Mouse (Mus musculus) Patski (cell line): ENCODE measurements around the gene Rims3. TPM values are rescaled to one million over a fixed set of nuclear protein-coding genes. Genes with fewer than 3 reads are reported as not detected.

Source experiments
- ATAC-seq: fragments of 100-300 bp; one replicate; pipeline ENCODE4 v1.8.0; 2021
- CTCF ChIA-PET: fragments of 350-600 bp; sonication (Branson Sonifier 250); formaldehyde crosslinking; loops from one replicate; lab custom pipeline; 2022; ENCODE audit warnings: inconsistent platforms; lab: Charles Lee
- POLR2A ChIA-PET: fragments of 350-600 bp; sonication (Branson Sonifier 250); formaldehyde crosslinking; loops from one replicate; lab custom pipeline; 2022; ENCODE audit warnings: antibody characterized with exemption, inconsistent platforms; lab: Charles Lee
- DNase-seq: peaks from one replicate; pipeline ENCODE4 v3.0.0-alpha.2; 2011; ENCODE audit warnings: low read depth, low spot score
- H3K27me3 ChIP-seq: fragments of 371-371 bp; one replicate; pipeline ENCODE4 v1.5.1; 2021
- CTCF ChIP-seq: fragments of 100-300 bp; IDR thresholded peaks from one replicate; pipeline ENCODE4 v1.5.1; 2021
- in situ Hi-C: fragments of 300-500 bp; cut with MboI; formaldehyde crosslinking; loops from 3 replicates; pipeline ENCODE4 v1.11.1; 2018; ENCODE audit warnings: low pct_unique_long_range_greater_than_20kb, mixed read lengths
- polyA plus RNA-seq: library from polyadenylated mRNA; unstranded; gene quantifications from one replicate; pipeline ENCODE4 v1.2.3, GENCODE M21; 2021

Rims3 gene
- polyA plus RNA-seq, 1 experiment from 2014 or later = not detected

GRCm38 (mm10) chr4:120819871-120820270, 34.7 kb upstream of the Rims3 start:
- ChIA-PET CTCF (no interaction called here), POLR2A (interaction anchor here (0.6 kb wide), 1 partner anchor 251 kb away, joined by 4 read pairs; no protein-coding TSS in a partner anchor)
- no peak for ATAC-seq
- no peak for TF ChIP-seq CTCF
- H3K27me3 ChIP-seq = no peaks in the 10 kb centered on the region
- DNase-seq = no peak
- in situ Hi-C loops = no loop called here

- DNase-seq = no peak
- CTCF ChIA-PET = interaction anchor here (1.3 kb wide), 1 partner anchor 9 kb away, joined by 3 read pairs; no protein-coding TSS in a partner anchor
- ATAC-seq = no peak
- POLR2A ChIA-PET = interaction anchor here (0.6 kb wide), 1 partner anchor 23 kb away, joined by 3 read pairs; no protein-coding TSS in a partner anchor
- in situ Hi-C loops = no loop called here
- H3K27me3 ChIP-seq = no peaks in the 10 kb centered on the region
- no peak for TF ChIP-seq CTCF
These were observed 32.3 kb upstream of the Rims3 start for GRCm38 (mm10) chr4:120822191-120822911.

- DNase-seq = no peak
- no peaks in the 10 kb centered on the region for H3K27me3 ChIP-seq
- CTCF ChIA-PET = interaction anchor here (2.4 kb wide), 2 partner anchors 9 to 235 kb away, joined by 6 read pairs; no protein-coding TSS in a partner anchor
- ATAC-seq = peak; percentile 96
- no peak for TF ChIP-seq CTCF
- POLR2A ChIA-PET = interaction anchor here (1.0 to 1.7 kb wide), 3 partner anchors 10 to 21 kb away, joined by 4 to 13 read pairs (median 5); no protein-coding TSS in a partner anchor
- in situ Hi-C loops = no loop called here
These were observed 29.5 kb upstream of the Rims3 start for GRCm38 (mm10) chr4:120825100-120825553.

GRCm38 (mm10) chr4:120825577-120826326, 28.9 kb upstream of the Rims3 start:
- no peaks in the 10 kb centered on the region for H3K27me3 ChIP-seq
- CTCF ChIA-PET = interaction anchor here (2.4 kb wide), 2 partner anchors 10 to 236 kb away, joined by 6 read pairs; no protein-coding TSS in a partner anchor
- POLR2A ChIA-PET = interaction anchor here (1.0 to 1.7 kb wide), 3 partner anchors 11 to 22 kb away, joined by 4 to 13 read pairs (median 5); no protein-coding TSS in a partner anchor
- in situ Hi-C loops = no loop called here
- peak; percentile 56 for DNase-seq
- no peak for TF ChIP-seq CTCF
- ATAC-seq = peak; percentile 87

GRCm38 (mm10) chr4:120826418-120826817, 28.2 kb upstream of the Rims3 start:
- in situ Hi-C loops = no loop called here
- ATAC-seq = no peak

GRCm38 (mm10) chr4:120830767-120831166, 23.8 kb upstream of the Rims3 start:
- no peaks in the 10 kb centered on the region for H3K27me3 ChIP-seq
- DNase-seq = no peak
- in situ Hi-C loops = no loop called here
- no peak for TF ChIP-seq CTCF
- ChIA-PET POLR2A (no interaction called here), CTCF (no interaction called here)
- ATAC-seq = no peak

More at GRCm38 (mm10) chr4:120826418-120826817, 28.2 kb upstream of the Rims3 start:
- POLR2A ChIA-PET = no interaction called here
- CTCF ChIA-PET = interaction anchor here (2.4 kb wide), 1 partner anchor 236 kb away, joined by 6 read pairs; no protein-coding TSS in a partner anchor
- no peak for TF ChIP-seq CTCF
- no peak for DNase-seq
- no peaks in the 10 kb centered on the region for H3K27me3 ChIP-seq

- ATAC-seq (no peak), DNase-seq (no peak)
- in situ Hi-C loops = no loop called here
- no peaks in the 10 kb centered on the region for H3K27me3 ChIP-seq
- CTCF ChIA-PET = interaction anchor here (1.1 kb wide), 1 partner anchor 8 kb away, joined by 3 read pairs; no protein-coding TSS in a partner anchor
- POLR2A ChIA-PET = no interaction called here
- no peak for TF ChIP-seq CTCF
These were observed 23.1 kb upstream of the Rims3 start, which contains the start of gene Nfyc for GRCm38 (mm10) chr4:120831472-120831871. Gene Nfyc (minus strand): TSS chr4:120831572.

- CTCF ChIA-PET = interaction anchor here (1.5 kb wide), 1 partner anchor 68 kb away, joined by 4 read pairs; no protein-coding TSS in a partner anchor
- ATAC-seq (no peak), DNase-seq (no peak)
- TF ChIP-seq CTCF = no peak
- POLR2A ChIA-PET = no interaction called here
- in situ Hi-C loops = loop anchor here (10.0 kb wide), 1 partner anchor 73 kb away; no protein-coding TSS in a partner anchor
- H3K27me3 ChIP-seq = peaks cover 7% of the 10 kb centered on the region
These were observed 13.3 kb upstream of the Rims3 start for GRCm38 (mm10) chr4:120841342-120841741.

- DNase-seq (no peak), ATAC-seq (no peak)
- in situ Hi-C loops = loop anchor here (10.0 kb wide), 1 partner anchor 70 kb away; no protein-coding TSS in a partner anchor
- TF ChIP-seq CTCF = no peak
- CTCF ChIA-PET = interaction anchor here (1.6 kb wide), 1 partner anchor 24 kb away, joined by 3 read pairs; no protein-coding TSS in a partner anchor
- POLR2A ChIA-PET = no interaction called here
- H3K27me3 ChIP-seq = peaks cover 9% of the 10 kb centered on the region
These were observed 10.1 kb upstream of the Rims3 start for GRCm38 (mm10) chr4:120844423-120845082.
